Mouse (Mus musculus) layer of hippocampus, adult 2 months (tissue): ENCODE measurements at regions not wholly inside any gene's neighbourhood (a gene's known extent, or its start where the extent isn't known, plus 50 kb on each side); places are given as distances from the start of the nearest gene placed in this dataset.
"Not testable (repeated sequence)": the region's sequence is repeated elsewhere in the genome, so short reads cannot be mapped to it uniquely, and the experiment has no call there.

Source experiments
- DNase-seq, 2 experiments: peaks; one replicate each; pipeline ENCODE4 v3.0.0; 2022; ENCODE audit warnings: low spot score in 2 of 2
- H3K27ac ChIP-seq: fragments of 200-600 bp; 2 replicates; pipeline ENCODE4 v1.8.1; 2022
- H3K4me3 ChIP-seq: fragments of 200-600 bp; 2 replicates; pipeline ENCODE4 v1.8.1; 2022; ENCODE audit warnings: mild to moderate bottlenecking
- CTCF ChIP-seq: fragments of 200-600 bp; conservative IDR thresholded peaks from 2 replicates; pipeline ENCODE4 v1.8.1; 2022; ENCODE audit warnings: antibody characterized with exemption, mild to moderate bottlenecking, moderate library complexity

GRCm38 (mm10) chrX:76077781-76078180 is 186.3 kb upstream of the Cldn34b3 start:
- no peak for DNase-seq
- no peak for TF ChIP-seq CTCF
- Histone ChIP-seq H3K4me3 (no peak overlapping the region), H3K27ac (no peak overlapping the region)

- DNase-seq, result peak in 1 of 2 experiments; percentile 10
- H3K27ac ChIP-seq, result no peak overlapping the region
- H3K4me3 ChIP-seq, result no peak overlapping the region
- TF ChIP-seq CTCF, result no peak
These were observed 181.4 kb upstream of the Cldn34b3 start for GRCm38 (mm10) chrX:76082670-76083069.

DNA sequence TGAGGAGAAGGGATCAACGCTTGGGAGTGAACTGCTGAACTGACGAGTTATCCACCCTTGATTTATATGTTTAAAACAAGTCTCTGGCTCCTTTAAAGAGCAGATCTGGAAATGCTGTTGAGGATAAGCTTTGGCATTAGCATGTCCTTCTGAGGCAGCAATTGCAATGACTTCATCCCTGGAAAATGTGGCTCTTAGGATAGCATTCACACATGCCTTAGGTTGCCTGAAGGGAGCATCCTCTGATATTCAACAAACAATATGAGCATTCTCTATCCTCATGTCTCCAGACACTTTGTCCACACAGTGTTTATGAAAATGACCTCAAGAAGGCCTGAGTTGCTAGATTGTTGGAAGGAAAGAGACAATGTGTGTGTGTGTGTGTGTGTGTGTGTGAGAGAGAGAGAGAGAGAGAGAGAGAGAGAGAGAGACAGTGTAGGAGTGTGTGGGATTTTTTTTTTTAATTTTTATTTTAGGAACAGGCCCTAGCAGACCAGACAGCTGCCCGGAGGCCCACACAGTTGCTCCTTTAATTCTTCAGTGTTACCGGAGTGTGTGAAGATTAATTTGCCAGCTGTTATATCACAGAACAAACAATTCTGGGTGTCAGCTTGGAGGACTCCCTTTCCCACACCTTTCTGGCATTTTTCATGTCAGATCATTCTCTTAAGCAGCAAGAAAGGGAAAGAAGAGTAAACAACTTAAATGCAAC is 153.2 kb upstream of the Cldn34b3 start:
- no peak for TF ChIP-seq CTCF
- no peak for DNase-seq
- Histone ChIP-seq H3K27ac (no peak overlapping the region), H3K4me3 (no peak overlapping the region)

DNA sequence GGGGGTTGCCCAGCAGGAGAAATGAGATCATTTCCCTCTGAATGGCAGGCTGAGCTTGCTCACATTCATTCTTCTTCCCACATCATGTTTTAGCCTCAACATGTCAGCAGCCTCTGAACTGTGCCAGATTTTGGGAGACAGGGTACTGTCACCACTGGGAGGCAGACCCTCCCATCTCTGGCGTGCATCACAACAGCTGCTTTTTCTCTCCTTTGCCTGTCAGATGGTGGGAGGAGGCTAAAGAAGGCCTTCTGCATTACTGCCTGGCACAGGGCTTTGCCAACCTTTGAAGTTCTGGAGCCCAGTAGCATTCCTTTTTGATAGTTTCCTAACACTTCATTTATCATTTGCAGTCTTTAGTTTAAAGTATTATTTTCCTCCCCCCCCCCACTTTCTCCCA is 148.0 kb upstream of the Cldn34b3 start:
- DNase-seq, result no peak
- no peak overlapping the region for H3K27ac ChIP-seq
- TF ChIP-seq CTCF, result no peak
- H3K4me3 ChIP-seq, result no peak overlapping the region

GRCm38 (mm10) chrX:76116562-76116961 is 147.5 kb upstream of the Cldn34b3 start:
- no peak for DNase-seq

GRCm38 (mm10) chrX:76120936-76121335 is 143.2 kb upstream of the Cldn34b3 start:
- no peak overlapping the region for H3K4me3 ChIP-seq
- no peak for TF ChIP-seq CTCF
- DNase-seq, result no peak
- no peak overlapping the region for H3K27ac ChIP-seq

More at GRCm38 (mm10) chrX:76116562-76116961, 147.5 kb upstream of the Cldn34b3 start:
- Histone ChIP-seq H3K4me3 (no peak overlapping the region), H3K27ac (no peak overlapping the region)
- no peak for TF ChIP-seq CTCF

DNA sequence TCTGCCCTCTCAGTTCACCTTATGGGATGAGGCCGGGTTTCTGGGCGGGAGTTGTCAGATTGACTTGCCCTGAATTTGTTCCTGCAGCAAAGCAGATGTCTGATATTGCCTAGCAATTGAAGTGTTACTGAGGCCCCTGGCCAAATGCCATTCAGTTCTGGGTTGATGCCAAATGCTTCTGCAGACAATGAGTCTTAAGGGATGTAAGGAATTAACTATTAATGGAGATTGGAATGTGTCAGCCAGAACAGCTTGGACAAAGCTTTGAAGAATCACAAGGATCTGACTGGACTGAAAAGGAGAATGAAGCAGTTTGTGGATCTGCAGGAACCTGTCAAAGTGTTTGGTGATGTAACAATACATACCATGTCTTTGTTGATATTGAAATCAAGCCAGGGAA is 140.7 kb upstream of the Cldn34b3 start:
- no peak overlapping the region for H3K4me3 ChIP-seq
- TF ChIP-seq CTCF, result no peak
- no peak overlapping the region for H3K27ac ChIP-seq
- DNase-seq, result no peak

GRCm38 (mm10) chrX:76137729-76138128 is 126.4 kb upstream of the Cldn34b3 start:
- DNase-seq, result no peak
- no peak for TF ChIP-seq CTCF
- no peak overlapping the region for H3K27ac ChIP-seq
- H3K4me3 ChIP-seq, result no peak overlapping the region

DNA sequence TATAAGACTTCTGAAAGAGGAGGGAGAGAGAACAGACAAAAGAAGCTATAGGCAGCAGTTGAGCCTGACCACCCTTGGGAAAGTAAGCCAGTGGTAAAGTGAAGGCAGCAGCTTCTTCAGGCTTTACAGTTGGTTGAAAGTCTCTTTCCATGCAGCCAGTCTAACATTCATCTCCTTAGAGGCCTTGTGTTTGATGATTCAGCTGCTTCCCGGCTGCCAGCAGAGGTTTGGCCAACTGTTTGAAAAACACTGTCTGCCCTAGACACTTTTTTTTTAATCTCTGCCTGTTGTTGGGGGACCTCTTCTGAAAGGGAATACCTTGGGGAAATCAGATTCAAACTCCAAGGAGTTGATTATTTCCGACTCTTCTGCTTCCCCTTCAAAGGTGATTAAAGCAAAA is 123.1 kb upstream of the Cldn34b3 start:
- no peak for TF ChIP-seq CTCF
- DNase-seq, result no peak
- Histone ChIP-seq H3K27ac (no peak overlapping the region), H3K4me3 (no peak overlapping the region)

- H3K4me3 ChIP-seq, DNase-seq, H3K27ac ChIP-seq: not testable (repeated sequence)
These were observed 89.3 kb upstream of the Cldn34b3 start for GRCm38 (mm10) chrX:76174806-76175205.

- H3K27ac ChIP-seq, result no peak overlapping the region
- no peak for TF ChIP-seq CTCF
- H3K4me3 ChIP-seq, result no peak overlapping the region
- DNase-seq, result peak; percentile 51 to 64
These were observed 82.5 kb upstream of the Cldn34b3 start for GRCm38 (mm10) chrX:76181446-76182148.

DNA sequence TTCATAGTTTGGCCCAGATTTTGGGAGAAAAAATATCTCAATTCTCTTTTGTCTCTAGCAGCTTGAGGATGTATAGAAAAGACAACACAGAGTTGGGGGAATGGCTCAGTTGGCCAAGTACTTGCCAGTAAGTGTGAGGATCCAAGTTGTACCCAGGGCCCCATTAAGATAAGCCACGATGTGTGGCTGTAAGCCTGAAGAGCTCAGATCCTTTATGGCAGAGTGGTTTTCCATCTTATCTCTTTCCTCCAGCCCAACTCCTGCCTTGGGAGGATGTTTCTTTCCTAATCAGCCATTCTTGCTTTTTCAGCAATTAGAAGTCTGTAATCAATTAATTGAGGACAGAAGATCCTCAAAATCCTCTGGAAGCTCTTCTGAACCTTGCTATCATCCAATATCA is 63.5 kb upstream of the Cldn34b3 start:
- Histone ChIP-seq H3K4me3 (no peak overlapping the region), H3K27ac (no peak overlapping the region)
- no peak for DNase-seq
- no peak for TF ChIP-seq CTCF

DNA sequence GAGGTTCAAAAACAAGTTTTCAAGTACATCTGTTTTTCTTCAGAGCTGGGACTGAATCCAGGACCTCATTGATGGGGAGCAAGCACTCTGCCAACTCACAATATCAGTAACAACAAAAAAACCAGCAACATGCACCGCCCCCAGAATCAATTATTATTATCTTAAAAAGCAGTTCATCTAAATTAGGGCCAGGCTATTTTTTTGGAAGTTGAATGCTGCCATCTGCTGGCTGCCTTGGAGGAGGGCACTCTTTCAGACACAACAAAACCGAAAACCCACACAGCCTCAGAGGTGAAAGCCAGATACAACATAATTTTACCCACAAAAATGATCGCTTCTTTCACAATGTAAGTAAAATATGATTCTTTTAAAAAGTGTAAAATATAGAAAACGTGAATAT is 62.7 kb upstream of the Cldn34b3 start:
- TF ChIP-seq CTCF, result peak; percentile 83

More for the DNA sequence above, 62.7 kb upstream of the Cldn34b3 start:
- Histone ChIP-seq H3K27ac (no peak overlapping the region), H3K4me3 (no peak overlapping the region)
- DNase-seq, result peak; percentile 26 to 45
